Mouse (Mus musculus) erythroid progenitor cell, adult 5-6 weeks (primary cell): ENCODE results near the gene Prkar2a. TPM values are rescaled to one million over a fixed set of nuclear protein-coding genes. Genes with fewer than 3 reads are reported as not detected.
A peak's percentile ranks its signal among the peaks of the same experiment; 100 is the strongest.

ENCODE experiments used
- ATAC-seq: replicated peaks from 2 replicates; pipeline ENCODE4 v1.8.0; 2016; ENCODE audit warnings: moderate number of reproducible peaks, mild to moderate bottlenecking, moderate TSS enrichment, inconsistent platforms; ENCODE audit not compliant: poor library complexity, low FRiP score, severe bottlenecking
- total RNA-seq, 2 experiments: library from RNA; stranded (forward) in 1 of 2; stranded (reverse) in 1 of 2; fragments of 150-400 nt in 1 of 2; fragments of 186-747, 209-891 nt in 1 of 2; gene quantifications; 2 replicates each; pipeline versions ENCODE4 v1.2.3 to v1.2.4; 2015 to 2017; ENCODE audit warnings: low replicate concordance in 2 of 2

Prkar2a gene
- total RNA-seq, 2 experiments from 2014 or later, result 1.4 to 10.9 TPM

DNA sequence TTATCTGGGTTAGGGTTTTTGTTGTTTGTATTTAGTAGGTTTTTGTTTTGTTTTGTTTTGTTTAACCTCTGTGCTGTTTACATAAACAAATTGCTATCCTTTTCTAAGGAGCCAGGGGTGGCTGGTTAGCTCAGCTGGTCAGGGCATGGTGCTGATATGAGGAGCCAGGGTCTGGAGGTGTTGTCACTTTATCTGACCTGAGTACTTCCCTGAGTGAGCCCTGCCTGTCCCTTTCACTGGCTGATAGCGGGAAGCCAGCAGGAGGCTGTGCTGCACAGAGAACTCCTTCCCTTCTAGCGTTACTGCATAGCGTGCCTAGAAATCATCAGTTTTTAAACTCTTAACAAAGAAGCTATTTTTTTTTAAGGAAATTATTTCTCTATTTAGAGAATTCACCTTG, 58.6 kb downstream of the Prkar2a start:
- ATAC-seq, result peak; percentile 78

GRCm38 (mm10) chr9:108748600-108749183, 59.6 kb downstream of the Prkar2a start:
- no peak for ATAC-seq

- no peak for ATAC-seq
Observed at GRCm38 (mm10) chr9:108750616-108751015, 61.5 kb downstream of the Prkar2a start.

- ATAC-seq, result no peak
Observed at GRCm38 (mm10) chr9:108752142-108752920, 63.2 kb downstream of the Prkar2a start.

GRCm38 (mm10) chr9:108753326-108753725, 64.2 kb downstream of the Prkar2a start:
- ATAC-seq, result peak; percentile 60; the same call in 1 of the 2 replicates

DNA sequence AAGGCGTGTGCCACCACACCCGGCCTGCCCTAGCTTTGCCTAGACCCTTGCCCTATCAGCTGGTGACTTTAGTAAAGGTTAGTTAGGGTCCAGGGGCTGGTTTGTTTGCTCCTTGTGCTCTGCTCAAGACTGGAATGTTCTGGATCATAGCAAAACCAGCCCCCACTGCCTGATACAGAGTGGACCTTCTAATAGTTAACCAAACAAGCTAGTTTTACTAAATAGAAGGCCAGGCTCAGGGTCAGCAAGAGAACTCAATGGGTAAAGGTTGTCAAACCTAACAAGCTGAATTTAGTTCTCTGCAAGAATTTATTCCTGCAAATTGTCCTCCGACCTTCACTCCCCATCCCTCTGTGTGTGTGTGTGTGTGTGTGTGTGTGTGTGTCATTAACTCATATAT, 64.9 kb downstream of the Prkar2a start:
- no peak for ATAC-seq

GRCm38 (mm10) chr9:108754423-108754822, 65.3 kb downstream of the Prkar2a start:
- no peak for ATAC-seq

GRCm38 (mm10) chr9:108757406-108757805, 68.3 kb downstream of the Prkar2a start:
- ATAC-seq, result no peak

GRCm38 (mm10) chr9:108759121-108759520, 70.0 kb downstream of the Prkar2a start:
- no peak for ATAC-seq

DNA sequence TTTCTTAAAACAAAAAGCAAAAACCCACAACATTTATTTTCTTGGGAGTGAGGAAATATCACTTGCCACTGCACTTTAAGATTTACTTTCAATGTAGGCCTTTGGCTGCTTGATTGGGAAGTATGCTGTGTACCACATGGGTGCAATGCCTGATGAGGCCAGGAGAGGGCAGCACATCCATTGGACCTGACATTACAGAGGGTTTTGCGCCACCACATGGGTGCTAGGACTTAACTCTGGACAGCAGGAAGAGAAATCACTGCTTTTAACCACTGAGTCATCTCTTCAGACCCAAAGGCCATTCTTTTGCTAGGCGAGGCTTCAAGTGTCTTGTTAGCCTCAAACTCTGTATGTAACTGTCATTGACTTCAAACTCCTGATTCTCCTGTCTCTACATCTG, 70.7 kb downstream of the Prkar2a start:
- peak; percentile 79 for ATAC-seq

DNA sequence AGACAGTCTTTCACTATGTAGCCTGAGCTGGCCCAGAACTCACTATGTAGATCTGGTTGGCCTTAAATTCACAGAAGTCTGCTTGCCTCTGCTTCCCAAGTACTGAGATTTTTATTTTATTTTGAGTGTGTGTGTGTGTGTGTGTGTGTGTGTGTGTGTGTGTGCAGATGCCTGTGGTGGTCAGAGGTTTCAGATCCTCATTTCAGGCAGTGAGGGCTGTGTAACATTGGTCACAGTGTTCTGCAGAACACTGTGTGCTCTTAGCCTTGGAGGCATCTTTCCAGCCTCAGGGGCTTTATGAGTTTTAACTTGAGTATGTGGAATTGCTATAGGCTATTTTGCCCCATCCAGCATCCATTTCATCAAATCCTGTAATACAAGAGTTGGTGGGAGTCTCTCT, 72.4 kb downstream of the Prkar2a start:
- ATAC-seq, result no peak

DNA sequence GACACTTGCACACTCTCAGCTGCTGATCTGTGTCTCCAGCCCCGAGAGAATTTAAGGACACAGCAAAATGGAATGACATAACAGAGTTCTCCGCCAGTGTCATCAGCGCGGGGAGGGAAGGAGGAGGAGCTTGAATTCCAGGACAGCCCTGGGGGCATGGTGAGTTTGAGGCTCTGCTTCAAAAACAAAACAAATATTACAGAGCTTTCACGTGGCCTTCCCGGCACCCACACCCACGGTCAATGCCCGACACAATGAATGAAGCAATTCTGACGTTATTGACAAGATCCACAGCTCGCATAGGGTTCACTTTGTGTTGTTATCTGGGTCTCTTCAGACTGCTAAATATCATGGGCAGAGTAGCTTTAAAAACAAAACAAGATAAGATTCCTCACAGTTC, 75.9 kb downstream of the Prkar2a start:
- ATAC-seq, result no peak

- ATAC-seq, result peak; percentile 68; the same call in 1 of the 2 replicates
Observed at GRCm38 (mm10) chr9:108776614-108777013, 87.5 kb downstream of the Prkar2a start.

GRCm38 (mm10) chr9:108777276-108777675, 88.2 kb downstream of the Prkar2a start:
- ATAC-seq, result no peak

DNA sequence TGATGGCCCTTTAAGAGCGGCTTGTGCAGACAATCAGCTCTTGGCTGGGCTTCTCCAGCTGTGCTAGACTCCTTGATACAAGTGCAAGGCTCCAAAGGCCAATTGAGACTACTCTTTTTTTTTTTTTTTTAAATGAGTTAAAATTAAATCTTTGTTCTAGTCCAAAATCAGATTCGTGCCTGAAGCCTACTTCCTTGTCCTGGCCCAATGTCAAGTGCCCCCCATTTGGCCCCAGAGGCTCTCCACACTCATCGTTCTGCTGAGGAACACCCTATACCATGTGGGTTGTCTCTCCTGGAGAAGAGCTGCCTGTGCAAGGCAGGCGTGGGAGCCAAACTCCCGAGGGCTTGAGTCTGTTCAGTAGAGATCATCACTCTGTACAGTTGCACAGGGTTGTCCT, 91.8 kb downstream of the Prkar2a start:
- ATAC-seq, result no peak

DNA sequence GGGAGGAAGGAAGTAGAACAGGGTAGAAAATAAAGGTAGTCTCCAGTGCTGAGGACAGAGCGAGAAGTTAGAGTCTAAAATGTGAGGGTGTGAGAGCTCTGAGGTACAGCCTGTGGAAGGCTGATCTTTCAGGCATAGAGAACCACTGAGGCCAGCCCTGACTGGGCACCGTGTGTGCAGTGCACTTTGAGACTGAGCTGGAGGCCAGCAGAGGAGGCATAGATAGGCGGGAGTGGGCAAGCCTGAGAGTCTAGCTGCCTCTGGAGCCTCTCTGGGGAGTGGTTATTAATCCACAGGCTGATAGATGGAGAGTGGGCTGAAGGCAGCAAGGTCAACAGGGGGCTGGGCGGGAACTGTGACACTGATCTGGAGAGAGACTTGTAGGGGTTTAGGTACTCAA, 92.8 kb downstream of the Prkar2a start:
- ATAC-seq, result no peak

DNA sequence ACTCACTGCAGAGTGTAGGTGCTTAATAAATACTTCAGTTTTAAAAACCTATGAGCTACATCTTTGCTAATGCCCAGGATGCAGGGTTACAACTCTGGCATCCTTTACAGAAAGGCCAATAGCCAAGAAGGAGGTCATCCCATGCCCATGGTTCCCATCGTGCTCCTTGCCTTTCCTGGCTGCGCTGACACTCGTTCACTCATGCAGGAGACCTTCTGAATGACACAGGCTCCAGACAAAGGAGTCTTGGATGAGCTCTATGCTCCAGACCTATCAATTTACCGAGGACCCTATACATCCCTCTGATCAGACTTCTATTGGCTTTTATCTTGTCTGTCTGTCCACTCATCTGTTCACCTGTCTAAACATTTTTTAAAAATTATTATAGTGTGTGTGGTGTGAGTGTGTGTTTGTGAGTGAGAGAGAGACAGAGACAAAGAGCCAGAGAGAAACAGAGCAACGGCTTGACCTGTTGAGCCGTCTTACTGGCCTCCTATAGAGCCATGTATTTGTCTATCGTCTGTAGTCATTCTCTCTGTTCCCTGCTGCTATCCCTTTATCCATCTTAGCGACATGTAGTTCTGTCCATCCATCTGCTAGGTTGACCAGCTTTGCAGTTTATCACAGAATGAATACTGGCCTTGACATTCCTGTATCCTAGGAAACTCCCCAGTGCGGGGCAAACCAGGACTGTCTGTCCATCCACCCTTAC, 93.9 kb downstream of the Prkar2a start:
- ATAC-seq, result peak; percentile 7; the same call in 1 of the 2 replicates

GRCm38 (mm10) chr9:108783548-108784463, 94.7 kb downstream of the Prkar2a start, which contains the start of gene Ip6k2:
Gene Ip6k2, plus strand, starts transcription at chr9:108783796.
- peak; percentile 96 for ATAC-seq

DNA sequence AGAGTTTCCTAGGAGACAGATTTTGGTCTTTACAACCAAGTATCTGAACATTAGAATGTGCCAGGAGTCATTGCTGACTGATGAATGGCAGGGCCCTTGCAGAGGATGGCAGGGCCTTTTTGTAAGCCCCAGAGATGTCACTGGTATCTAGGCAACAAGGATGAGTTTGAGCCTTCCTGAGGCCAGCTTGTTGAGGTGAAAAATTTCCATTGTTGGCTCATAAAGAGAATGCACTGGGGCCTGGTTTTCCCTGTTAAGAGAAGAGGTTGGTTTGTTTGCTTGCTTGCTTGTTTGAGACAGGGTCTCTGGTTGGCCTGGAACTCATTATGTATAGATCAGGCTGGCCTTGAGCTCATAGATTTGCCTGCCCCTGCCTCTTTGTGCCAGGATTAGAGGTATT, 96.3 kb downstream of the Prkar2a start:
- no peak for ATAC-seq

DNA sequence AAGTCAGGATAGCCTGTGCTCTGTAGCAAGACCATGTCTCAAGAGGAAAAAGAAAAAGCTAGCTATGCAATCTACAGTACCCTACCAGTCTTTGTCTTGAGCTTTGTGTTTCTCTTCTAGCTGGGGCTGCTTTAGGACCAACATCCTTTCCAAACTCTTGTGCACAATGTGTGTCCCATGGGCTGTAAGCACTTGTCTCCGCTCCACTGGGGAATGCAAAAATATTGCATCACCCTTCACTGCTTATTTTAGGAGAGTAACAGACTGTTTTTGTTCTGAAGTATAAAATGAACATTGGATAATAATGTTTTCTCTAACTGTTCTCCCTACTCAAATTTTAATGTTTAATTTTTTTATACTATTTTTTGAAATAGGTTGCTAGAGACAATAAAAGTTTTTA, 97.4 kb downstream of the Prkar2a start:
- ATAC-seq, result no peak
